Mouse (Mus musculus): ENCODE results near the gene Tfb2m. TPM values are rescaled to one million over a fixed set of nuclear protein-coding genes. Genes with fewer than 3 reads are reported as not detected.

Gene Tfb2m
- polyA plus RNA-seq, 1 experiment from 2014 or later: 27.9 TPM

GRCm38 (mm10) chr1:179551336-179551735 lies 5.3 kb upstream of the Tfb2m start:
- ATAC-seq (replicated peaks; ENCODE audit: extremely low read depth, insufficient read depth, low FRiP score): no peak
- Histone ChIP-seq H3K9ac (ENCODE audit: low read length) (no peak overlapping the region), H3K27me3 (ENCODE audit: control insufficient read depth, insufficient read depth, low read length) (no peaks in the 10 kb centered on the region), H3K27ac (ENCODE audit: low read length) (no peak overlapping the region), H3K4me1 (ENCODE audit: control insufficient read depth, insufficient read depth, low read length) (peaks cover 41% of the 10 kb centered on the region), H3K9me3 (replicated peaks; ENCODE audit: control insufficient read depth, low read length) (no peaks in the 10 kb centered on the region), H3K4me3 (ENCODE audit: low read length) (no peak overlapping the region), H3K4me2 (ENCODE audit: low read depth, low read length) (no peak overlapping the region), H3K36me3 (ENCODE audit: control insufficient read depth, insufficient read depth) (no peaks in the 10 kb centered on the region)
- 57% methylated on average over 3 of the region's 3 CpGs for WGBS

GRCm38 (mm10) chr1:179548996-179549752 lies 3.1 kb upstream of the Tfb2m start:
- ATAC-seq (replicated peaks; ENCODE audit: extremely low read depth, insufficient read depth, low FRiP score): no peak
- Histone ChIP-seq H3K36me3 (ENCODE audit: control insufficient read depth, insufficient read depth) (no peaks in the 10 kb centered on the region), H3K4me1 (ENCODE audit: control insufficient read depth, insufficient read depth, low read length) (peaks cover 50% of the 10 kb centered on the region), H3K4me3 (ENCODE audit: low read length) (no peak overlapping the region), H3K9me3 (replicated peaks; ENCODE audit: control insufficient read depth, low read length) (no peaks in the 10 kb centered on the region), H3K27me3 (ENCODE audit: control insufficient read depth, insufficient read depth, low read length) (no peaks in the 10 kb centered on the region), H3K27ac (ENCODE audit: low read length) (no peak overlapping the region), H3K9ac (ENCODE audit: low read length) (no peak overlapping the region), H3K4me2 (ENCODE audit: low read depth, low read length) (no peak overlapping the region)
- WGBS: 89% methylated on average over 5 of the region's 5 CpGs

- H3K36me3 ChIP-seq (ENCODE audit: control insufficient read depth, insufficient read depth): no peaks in the 10 kb centered on the region
- 54% methylated on average over 11 of the region's 11 CpGs for WGBS
- peak overlapping the region; percentile 53 for H3K9ac ChIP-seq (ENCODE audit: low read length)
- peak overlapping the region; percentile 6 for H3K4me3 ChIP-seq (ENCODE audit: low read length)
- H3K4me2 ChIP-seq (ENCODE audit: low read depth, low read length): peak overlapping the region; percentile 84
- ATAC-seq (replicated peaks; ENCODE audit: extremely low read depth, insufficient read depth, low FRiP score): no peak
- H3K9me3 ChIP-seq (replicated peaks; ENCODE audit: control insufficient read depth, low read length): no peaks in the 10 kb centered on the region
- H3K27ac ChIP-seq (ENCODE audit: low read length): peak overlapping the region; percentile 61
- no peaks in the 10 kb centered on the region for H3K27me3 ChIP-seq (ENCODE audit: control insufficient read depth, insufficient read depth, low read length)
- H3K4me1 ChIP-seq (ENCODE audit: control insufficient read depth, insufficient read depth, low read length): peaks cover 42% of the 10 kb centered on the region
Observed at GRCm38 (mm10) chr1:179548220-179548619, 2.2 kb upstream of the Tfb2m start.

- Histone ChIP-seq H3K9me3 (replicated peaks; ENCODE audit: control insufficient read depth, low read length) (no peaks in the 10 kb centered on the region), H3K4me3 (ENCODE audit: low read length) (peak overlapping the region; percentile 77), H3K4me2 (ENCODE audit: low read depth, low read length) (peak overlapping the region; percentile 84), H3K36me3 (ENCODE audit: control insufficient read depth, insufficient read depth) (no peaks in the 10 kb centered on the region), H3K27ac (ENCODE audit: low read length) (peak overlapping the region; percentile 95), H3K9ac (ENCODE audit: low read length) (peak overlapping the region; percentile 85), H3K27me3 (ENCODE audit: control insufficient read depth, insufficient read depth, low read length) (no peaks in the 10 kb centered on the region), H3K4me1 (ENCODE audit: control insufficient read depth, insufficient read depth, low read length) (peaks cover 33% of the 10 kb centered on the region)
- WGBS: 11% methylated on average over 5 of the region's 5 CpGs
- no peak for ATAC-seq (replicated peaks; ENCODE audit: extremely low read depth, insufficient read depth, low FRiP score)
Observed at GRCm38 (mm10) chr1:179547176-179547575, 1.1 kb upstream of the Tfb2m start.

GRCm38 (mm10) chr1:179546551-179546917 lies 467 bp upstream of the Tfb2m start:
- Histone ChIP-seq H3K4me2 (ENCODE audit: low read depth, low read length) (peak overlapping the region; percentile 84), H3K27ac (ENCODE audit: low read length) (peak overlapping the region; percentile 95), H3K36me3 (ENCODE audit: control insufficient read depth, insufficient read depth) (0 out of 2 replicates have a peak, but pooled peaks cover under 1% of the 10 kb centered on the region), H3K4me1 (ENCODE audit: control insufficient read depth, insufficient read depth, low read length) (peaks cover 28% of the 10 kb centered on the region), H3K9ac (ENCODE audit: low read length) (peak overlapping the region; percentile 85), H3K9me3 (replicated peaks; ENCODE audit: control insufficient read depth, low read length) (no peaks in the 10 kb centered on the region), H3K27me3 (ENCODE audit: control insufficient read depth, insufficient read depth, low read length) (no peaks in the 10 kb centered on the region), H3K4me3 (ENCODE audit: low read length) (peak overlapping the region; percentile 77)
- 1% methylated on average over 42 of the region's 44 CpGs for WGBS
- peak; percentile 78 for ATAC-seq (replicated peaks; ENCODE audit: extremely low read depth, insufficient read depth, low FRiP score)

GRCm38 (mm10) chr1:179541502-179541901 lies 4.6 kb downstream of the Tfb2m start:
- H3K4me3 ChIP-seq (ENCODE audit: low read length): no peak overlapping the region
- peaks cover 11% of the 10 kb centered on the region for H3K36me3 ChIP-seq (ENCODE audit: control insufficient read depth, insufficient read depth)
- H3K9me3 ChIP-seq (replicated peaks; ENCODE audit: control insufficient read depth, low read length): no peaks in the 10 kb centered on the region
- no peak overlapping the region for H3K27ac ChIP-seq (ENCODE audit: low read length)
- H3K27me3 ChIP-seq (ENCODE audit: control insufficient read depth, insufficient read depth, low read length): no peaks in the 10 kb centered on the region
- WGBS: 61% methylated on average over 3 of the region's 3 CpGs
- ATAC-seq (replicated peaks; ENCODE audit: extremely low read depth, insufficient read depth, low FRiP score): no peak
- H3K4me1 ChIP-seq (ENCODE audit: control insufficient read depth, insufficient read depth, low read length): peaks cover 10% of the 10 kb centered on the region
- no peak overlapping the region for H3K4me2 ChIP-seq (ENCODE audit: low read depth, low read length)
- H3K9ac ChIP-seq (ENCODE audit: low read length): no peak overlapping the region

- WGBS: 90% methylated on average over 3 of the region's 3 CpGs
- Histone ChIP-seq H3K36me3 (ENCODE audit: control insufficient read depth, insufficient read depth) (peaks cover 11% of the 10 kb centered on the region), H3K4me1 (ENCODE audit: control insufficient read depth, insufficient read depth, low read length) (peaks cover 4% of the 10 kb centered on the region), H3K27ac (ENCODE audit: low read length) (no peak overlapping the region), H3K4me2 (ENCODE audit: low read depth, low read length) (no peak overlapping the region), H3K9ac (ENCODE audit: low read length) (no peak overlapping the region), H3K4me3 (ENCODE audit: low read length) (no peak overlapping the region), H3K9me3 (replicated peaks; ENCODE audit: control insufficient read depth, low read length) (no peaks in the 10 kb centered on the region), H3K27me3 (ENCODE audit: control insufficient read depth, insufficient read depth, low read length) (no peaks in the 10 kb centered on the region)
- no peak for ATAC-seq (replicated peaks; ENCODE audit: extremely low read depth, insufficient read depth, low FRiP score)
Observed at GRCm38 (mm10) chr1:179539887-179540286, 6.2 kb downstream of the Tfb2m start.

- Histone ChIP-seq H3K27me3 (ENCODE audit: control insufficient read depth, insufficient read depth, low read length) (no peaks in the 10 kb centered on the region), H3K9ac (ENCODE audit: low read length) (no peak overlapping the region), H3K4me1 (ENCODE audit: control insufficient read depth, insufficient read depth, low read length) (no peaks in the 10 kb centered on the region), H3K9me3 (replicated peaks; ENCODE audit: control insufficient read depth, low read length) (no peaks in the 10 kb centered on the region), H3K36me3 (ENCODE audit: control insufficient read depth, insufficient read depth) (peaks cover 11% of the 10 kb centered on the region), H3K4me2 (ENCODE audit: low read depth, low read length) (no peak overlapping the region), H3K4me3 (ENCODE audit: low read length) (no peak overlapping the region), H3K27ac (ENCODE audit: low read length) (no peak overlapping the region)
- 90% methylated on average over 3 of the region's 3 CpGs for WGBS
- ATAC-seq (replicated peaks; ENCODE audit: extremely low read depth, insufficient read depth, low FRiP score): no peak
Observed at GRCm38 (mm10) chr1:179539054-179539453, 7.0 kb downstream of the Tfb2m start.

GRCm38 (mm10) chr1:179519901-179520300 lies 26.2 kb downstream of the Tfb2m start:
- Histone ChIP-seq H3K4me1 (ENCODE audit: control insufficient read depth, insufficient read depth, low read length) (peaks cover 6% of the 10 kb centered on the region), H3K4me3 (ENCODE audit: low read length) (no peak overlapping the region), H3K27me3 (ENCODE audit: control insufficient read depth, insufficient read depth, low read length) (no peaks in the 10 kb centered on the region), H3K9ac (ENCODE audit: low read length) (no peak overlapping the region), H3K36me3 (ENCODE audit: control insufficient read depth, insufficient read depth) (no peaks in the 10 kb centered on the region), H3K9me3 (replicated peaks; ENCODE audit: control insufficient read depth, low read length) (0 out of 2 replicates have a peak, but pooled peaks cover under 1% of the 10 kb centered on the region), H3K27ac (ENCODE audit: low read length) (no peak overlapping the region), H3K4me2 (ENCODE audit: low read depth, low read length) (no peak overlapping the region)
- ATAC-seq (replicated peaks; ENCODE audit: extremely low read depth, insufficient read depth, low FRiP score): no peak
- 71% methylated on average over 3 of the region's 3 CpGs for WGBS
